ENCODE assay signal across 22 mouse cellular contexts in the genomic region with DNA sequence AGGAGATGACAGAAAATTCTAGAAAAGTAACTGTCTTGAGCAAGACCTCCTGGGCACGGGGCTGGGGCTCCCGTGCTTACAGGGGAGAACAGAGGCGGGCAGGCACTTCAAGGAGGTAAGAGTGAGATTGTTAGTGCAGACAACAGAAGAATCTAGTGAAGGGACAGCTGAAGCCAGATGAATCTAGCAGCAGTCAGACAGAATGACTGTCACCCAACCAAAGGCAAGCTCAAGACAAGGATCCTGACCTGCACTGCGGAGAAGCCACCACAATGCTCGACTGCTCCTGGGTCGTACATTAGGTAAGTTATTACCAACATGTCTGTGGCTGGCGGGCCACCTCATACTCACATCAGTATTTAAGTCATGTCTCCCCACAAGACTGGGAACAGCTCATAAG. TPM values are rescaled to one million over a fixed set of nuclear protein-coding genes. Genes with fewer than 3 reads are reported as not detected.
DNase-seq lines count a peak whose midpoint lies in the region; ATAC-seq lines count a peak whose summit lies in the region.
"Had no signal": no experiment of that assay in that cellular context is flagged by ENCODE, and none has a peak within 500 bp of the region (broad histone marks: within the 10 kb centered on the region; RNA-seq: fewer than 3 reads in every experiment).

No protein-coding gene starts in this region.

- no peak overlapping the region for H3K4me3 ChIP-seq in midbrain, embryonic 11.5 days (ENCODE audit: low read depth, low read length)
- no peak overlapping the region for H3K4me3 ChIP-seq in midbrain, embryonic 16.5 days (ENCODE audit: low read depth, low read length)

- no peaks in the 10 kb centered on the region; the same call in 1 of the 2 replicates for H3K27me3 ChIP-seq in midbrain, embryonic 11.5 days (ENCODE audit: control insufficient read depth, insufficient read depth, low read length)
- peaks cover 1% of the 10 kb centered on the region; the same call in 1 of the 2 replicates for H3K27me3 ChIP-seq in midbrain, embryonic 16.5 days (ENCODE audit: control insufficient read depth, insufficient read depth, low read depth, low read length)
- H3K27me3 ChIP-seq: CH12.LX, Patski had no signal

- H3K27ac ChIP-seq in midbrain, embryonic 11.5 days (ENCODE audit: low read depth, low read length), result no peak overlapping the region
- H3K27ac ChIP-seq in midbrain, embryonic 16.5 days (ENCODE audit: low read length), result no peak overlapping the region

- intact Hi-C loops in heart, postnatal 36 days (cut with DNase I), result loop anchor here (5.0 kb wide), 3 partner anchors 79 to 211 kb away; partner anchors contain the start of gene Gclc

- H3K9me3 ChIP-seq in midbrain, embryonic 11.5 days (ENCODE audit: control insufficient read depth, low read length), result no peaks in the 10 kb centered on the region
- H3K9me3 ChIP-seq in midbrain, embryonic 16.5 days (replicated peaks; ENCODE audit: control insufficient read depth, low read length, poor library complexity, severe bottlenecking), result no peaks in the 10 kb centered on the region

- peak; percentile 87 for DNase-seq in heart, adult 11 months
- no peak for DNase-seq in heart, postnatal 36 days
- DNase-seq in midbrain, embryonic 11.5 days (ENCODE audit: low spot score, missing footprints), result peak; percentile 62
- peak; percentile 13 to 17 for DNase-seq in right cerebral cortex, postnatal 10 days (ENCODE audit: low spot score in 2 of 2)
- no peak for DNase-seq in right cerebral cortex, postnatal 14 days
- peak; percentile 27 for DNase-seq in testis, postnatal 10 days (ENCODE audit: low spot score)
- DNase-seq in testis, postnatal 14 days (ENCODE audit: low spot score), result no peak
- DNase-seq: adrenal gland, adult 2 months; adrenal gland, adult 8-10 months; adrenal gland, postnatal 10 days; adrenal gland, postnatal 14 days; adrenal gland, postnatal 25 days; adrenal gland, postnatal 36 days; B cell, adult 2 months; cerebellum, adult 11 months; cerebellum, adult 11-12 months had no signal

- H3K9ac ChIP-seq in midbrain, embryonic 11.5 days (ENCODE audit: low read length), result no peak overlapping the region
- H3K9ac ChIP-seq in midbrain, embryonic 16.5 days (ENCODE audit: low read depth, low read length), result no peak overlapping the region

- no peaks in the 10 kb centered on the region for H3K36me3 ChIP-seq in midbrain, embryonic 11.5 days (ENCODE audit: control insufficient read depth, insufficient read depth, low read length)
- no peaks in the 10 kb centered on the region for H3K36me3 ChIP-seq in midbrain, embryonic 16.5 days (ENCODE audit: control insufficient read depth, insufficient read depth, low read length)
- H3K36me3 ChIP-seq: G1E had no signal

- 97% methylated on average over 7 of the region's 7 CpGs for WGBS in midbrain, embryonic 11.5 days
- WGBS in midbrain, embryonic 16.5 days, result 94% methylated on average over 7 of the region's 7 CpGs

- ATAC-seq in midbrain, embryonic 11.5 days (ENCODE audit: low FRiP score), result no peak
- ATAC-seq in midbrain, embryonic 16.5 days, result no peak
- ATAC-seq: activated CD4-positive, CD25-positive, alpha-beta regulatory T cell, adult 4 months; CD4-positive, CD25-positive, alpha-beta regulatory T cell, adult 4 months; Patski had no signal

- no peak overlapping the region for H3K4me2 ChIP-seq in midbrain, embryonic 11.5 days
- H3K4me2 ChIP-seq in midbrain, embryonic 16.5 days (ENCODE audit: low read length), result no peak overlapping the region

- H3K4me1 ChIP-seq in midbrain, embryonic 11.5 days (ENCODE audit: control insufficient read depth, insufficient read depth, low read length), result peaks cover 9% of the 10 kb centered on the region; the same call in 1 of the 2 replicates
- H3K4me1 ChIP-seq in midbrain, embryonic 16.5 days (ENCODE audit: control insufficient read depth, insufficient read depth, low read length), result peaks cover 18% of the 10 kb centered on the region

RNA-seq across cellular contexts. Expression of gene Lrrc1, which starts 3.1 kb away (rescaled TPM):
- total RNA-seq in heart, postnatal 36 days (2021), result 10 to 100 TPM; 15.8 to 18.3 TPM
- polyA plus RNA-seq in midbrain, embryonic 11.5 days (2014; fragmentation: Nextera tagmentation; extraction: Ambion mirVana), result 5.0 and 6.6 TPM in 2 replicates
- 5.4 and 6.2 TPM in 2 replicates for polyA plus RNA-seq in midbrain, embryonic 16.5 days (2015; fragmentation: Nextera tagmentation; extraction: Ambion mirVana)
- polyA plus RNA-seq: G1E had no signal

Comparison
In these comparisons a context has a peak if more than half of its experiments do, and no peak if none do; other contexts are left out.
1. DNase-seq: peak in heart, adult 11 months (single experiment), midbrain, embryonic 11.5 days (single experiment), right cerebral cortex, postnatal 10 days (2 of 2) and testis, postnatal 10 days (single experiment); none in heart, postnatal 36 days (0 of 2), right cerebral cortex, postnatal 14 days (single experiment) and testis, postnatal 14 days (single experiment).